Mouse (Mus musculus): ENCODE data around the gene Sh3pxd2a.

The Sh3pxd2a gene

GRCm38 (mm10) chr19:47230082-47230481 is 234.1 kb downstream of the Sh3pxd2a start:
- DNase-seq (ENCODE audit: low spot score) = no peak

- no peak for DNase-seq (ENCODE audit: low spot score)
These were observed 234.7 kb downstream of the Sh3pxd2a start for GRCm38 (mm10) chr19:47229461-47229860.

- DNase-seq (ENCODE audit: low spot score) = no peak
These were observed 235.4 kb downstream of the Sh3pxd2a start for GRCm38 (mm10) chr19:47228725-47229252.

GRCm38 (mm10) chr19:47225791-47226190 is 238.4 kb downstream of the Sh3pxd2a start:
- no peak for DNase-seq (ENCODE audit: low spot score)

GRCm38 (mm10) chr19:47224743-47225142 is 239.5 kb downstream of the Sh3pxd2a start:
- DNase-seq (ENCODE audit: low spot score) = no peak

GRCm38 (mm10) chr19:47222841-47223557 is 241.2 kb downstream of the Sh3pxd2a start:
- DNase-seq (ENCODE audit: low spot score) = no peak

GRCm38 (mm10) chr19:47222154-47222840 is 241.9 kb downstream of the Sh3pxd2a start:
- no peak for DNase-seq (ENCODE audit: low spot score)

- DNase-seq (ENCODE audit: low spot score) = no peak
These were observed 242.6 kb downstream of the Sh3pxd2a start for GRCm38 (mm10) chr19:47221500-47222153.

GRCm38 (mm10) chr19:47221006-47221405 is 243.2 kb downstream of the Sh3pxd2a start:
- no peak for DNase-seq (ENCODE audit: low spot score)

GRCm38 (mm10) chr19:47220232-47220631 is 244.0 kb downstream of the Sh3pxd2a start:
- DNase-seq (ENCODE audit: low spot score) = no peak

- peak; percentile 9 for DNase-seq (ENCODE audit: low spot score)
These were observed 244.6 kb downstream of the Sh3pxd2a start for GRCm38 (mm10) chr19:47219622-47220021.

- DNase-seq (ENCODE audit: low spot score) = no peak
These were observed 247.4 kb downstream of the Sh3pxd2a start for GRCm38 (mm10) chr19:47216766-47217165.

GRCm38 (mm10) chr19:47213470-47213869 is 250.7 kb downstream of the Sh3pxd2a start:
- no peak for DNase-seq (ENCODE audit: low spot score)

- no peak for DNase-seq (ENCODE audit: low spot score)
These were observed 251.8 kb downstream of the Sh3pxd2a start for GRCm38 (mm10) chr19:47212401-47212800.

GRCm38 (mm10) chr19:47211609-47212312 is 252.4 kb downstream of the Sh3pxd2a start:
- DNase-seq (ENCODE audit: low spot score) = no peak

GRCm38 (mm10) chr19:47210432-47210831 is 253.8 kb downstream of the Sh3pxd2a start:
- DNase-seq (ENCODE audit: low spot score) = no peak

All from c-Kit-positive CD71-positive TER-119-positive erythroid progenitor cells, embryonic 14.5 days (primary cell).